Mouse (Mus musculus): ENCODE results near the gene Chad. TPM values are rescaled to one million over a fixed set of nuclear protein-coding genes. Genes with fewer than 3 reads are reported as not detected.

The Chad gene
- total RNA-seq, 2 experiments from 2014 or later, result not detected

- ATAC-seq (replicated peaks; ENCODE audit: poor library complexity), result no peak
Observed at GRCm38 (mm10) chr11:94614603-94615002, 49.8 kb downstream of the Chad start.

- no peak for ATAC-seq (replicated peaks; ENCODE audit: poor library complexity)
Observed at GRCm38 (mm10) chr11:94615494-94615893, 50.6 kb downstream of the Chad start.

DNA sequence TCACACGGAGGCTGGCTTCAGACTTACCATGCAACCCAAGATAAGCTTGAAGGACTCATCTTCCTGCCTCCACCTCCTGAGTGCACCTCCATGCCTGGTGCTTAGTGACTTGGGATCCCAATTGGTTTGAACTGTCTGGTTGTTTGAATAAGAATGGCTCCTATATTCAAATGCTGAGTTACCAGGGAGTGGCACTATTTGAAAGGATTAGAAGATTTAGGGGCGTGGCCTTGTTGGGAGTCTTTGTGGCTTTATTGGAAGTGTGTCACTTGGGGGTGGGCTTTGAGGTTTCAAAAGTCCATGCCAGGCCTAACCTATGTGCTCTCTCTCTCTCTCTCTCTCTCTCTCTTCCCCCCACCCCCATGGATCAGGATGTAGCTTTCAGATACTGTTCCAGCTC, 52.8 kb downstream of the Chad start:
- ATAC-seq (replicated peaks; ENCODE audit: poor library complexity), result no peak

Other genes starting within 250 kb of the Chad start
- 160 and 188 TPM in 2 replicates for gene Luc7l3, start 243.1 kb upstream of the Chad start, total RNA-seq (2015)
- gene Luc7l3, start 243.1 kb upstream of the Chad start, total RNA-seq (2017), result 289 and 470 TPM in 2 replicates
- gene Ankrd40, start 237.0 kb upstream of the Chad start, total RNA-seq (2015), result 18.8 and 21.7 TPM in 2 replicates
- gene Ankrd40, start 237.0 kb upstream of the Chad start, total RNA-seq (2017), result 59.6 and 77.8 TPM in 2 replicates
- gene Abcc3, start 172.1 kb upstream of the Chad start, total RNA-seq (2015), result 0.07 and 0.56 TPM in 2 replicates
- gene Abcc3, start 172.1 kb upstream of the Chad start, total RNA-seq (2017), result 0.17 TPM in 1 of 2 replicates, not detected in the other
- gene Cacna1g, start 90.8 kb upstream of the Chad start, total RNA-seq (2015), result not detected in 2 replicates
- not detected in 2 replicates for gene Cacna1g, start 90.8 kb upstream of the Chad start, total RNA-seq (2017)
- gene Spata20, start 78.9 kb upstream of the Chad start, total RNA-seq (2015), result not detected in 2 replicates
- not detected in 2 replicates for gene Spata20, start 78.9 kb upstream of the Chad start, total RNA-seq (2017)
- not detected in 2 replicates for gene Epn3, start 65.1 kb upstream of the Chad start, total RNA-seq (2015)
- gene Epn3, start 65.1 kb upstream of the Chad start, total RNA-seq (2017), result 0.03 TPM in 1 of 2 replicates, not detected in the other
- not detected in 2 replicates for gene Mycbpap, start 43.3 kb upstream of the Chad start, total RNA-seq (2015)
- gene Mycbpap, start 43.3 kb upstream of the Chad start, total RNA-seq (2017), result 0.20 and 2.5 TPM in 2 replicates
- 4.4 and 5.0 TPM in 2 replicates for gene Rsad1, start 15.8 kb upstream of the Chad start, total RNA-seq (2015)
- gene Rsad1, start 15.8 kb upstream of the Chad start, total RNA-seq (2017), result 5.0 and 6.2 TPM in 2 replicates
- gene Acsf2, start 36.8 kb downstream of the Chad start, total RNA-seq (2015), result 18.1 and 18.6 TPM in 2 replicates
- gene Acsf2, start 36.8 kb downstream of the Chad start, total RNA-seq (2017), result 2.5 and 2.7 TPM in 2 replicates
- gene Lrrc59, start 64.7 kb downstream of the Chad start, total RNA-seq (2015), result 115 and 116 TPM in 2 replicates
- gene Lrrc59, start 64.7 kb downstream of the Chad start, total RNA-seq (2017), result 195 and 224 TPM in 2 replicates
- gene Mrpl27, start 88.7 kb downstream of the Chad start, total RNA-seq (2015), result 53.4 and 53.5 TPM in 2 replicates
- gene Mrpl27, start 88.7 kb downstream of the Chad start, total RNA-seq (2017), result 46.4 and 46.8 TPM in 2 replicates
- 9.4 and 9.9 TPM in 2 replicates for gene Eme1, start 88.9 kb downstream of the Chad start, total RNA-seq (2015)
- gene Eme1, start 88.9 kb downstream of the Chad start, total RNA-seq (2017), result 28.8 and 37.1 TPM in 2 replicates
- 1.8 and 2.2 TPM in 2 replicates for gene Xylt2, start 112.5 kb downstream of the Chad start, total RNA-seq (2015)
- 4.9 and 5.2 TPM in 2 replicates for gene Xylt2, start 112.5 kb downstream of the Chad start, total RNA-seq (2017)
- gene Gm11541, start 139.5 kb downstream of the Chad start, total RNA-seq (2015), result not detected in 2 replicates
- not detected in 2 replicates for gene Gm11541, start 139.5 kb downstream of the Chad start, total RNA-seq (2017)
- gene Cdc34b, start 176.7 kb downstream of the Chad start, total RNA-seq (2015), result not detected in 2 replicates
- not detected in 2 replicates for gene Cdc34b, start 176.7 kb downstream of the Chad start, total RNA-seq (2017)
- gene Tmem92, start 217.7 kb downstream of the Chad start, total RNA-seq (2015), result not detected in 2 replicates
- gene Tmem92, start 217.7 kb downstream of the Chad start, total RNA-seq (2017), result not detected in 2 replicates